Mouse (Mus musculus) neural tube, embryonic 14.5 days (tissue): ENCODE data around the gene Lrrc31. TPM values are rescaled to one million over a fixed set of nuclear protein-coding genes. Genes with fewer than 3 reads are reported as not detected.
A peak's percentile ranks its signal among the peaks of the same experiment; 100 is the strongest.
"Not testable (repeated sequence)": the region's sequence is repeated elsewhere in the genome, so short reads cannot be mapped to it uniquely, and the experiment has no call there.

Experiments
- ATAC-seq: fragments of 200-750 bp; cut with Nextera tagmentation; 2 replicates; pipeline ENCODE4 v1.8.0; 2017; ENCODE audit warnings: low read depth, mild to moderate bottlenecking, moderate TSS enrichment, moderate library complexity
- H3K27ac ChIP-seq: fragments of 300-500 bp; sonication (generic); 2 replicates; pipeline ENCODE4 v1.5.1; 2014; ENCODE audit warnings: low read depth, mild to moderate bottlenecking, control low read depth, low read length, moderate library complexity, mixed read lengths
- H3K27me3 ChIP-seq: fragments of 300-500 bp; sonication (generic); 2 replicates; pipeline ENCODE4 v1.6.1; 2014; ENCODE audit warnings: low read length; ENCODE audit not compliant: control insufficient read depth, insufficient read depth
- H3K36me3 ChIP-seq: fragments of 300-500 bp; sonication (generic); 2 replicates; pipeline ENCODE4 v1.6.1; 2014; ENCODE audit warnings: low read length, mixed read lengths; ENCODE audit not compliant: control insufficient read depth, insufficient read depth
- H3K4me1 ChIP-seq: fragments of 300-500 bp; sonication (generic); 2 replicates; pipeline ENCODE4 v1.6.1; 2014; ENCODE audit warnings: low read length; ENCODE audit not compliant: control insufficient read depth, insufficient read depth
- H3K4me2 ChIP-seq: fragments of 300-500 bp; sonication (generic); 2 replicates; pipeline ENCODE4 v1.6.1; 2014; ENCODE audit warnings: mild to moderate bottlenecking, low read depth, low read length, control low read depth
- H3K4me3 ChIP-seq: fragments of 300-500 bp; sonication (generic); 2 replicates; pipeline ENCODE4 v1.5.1; 2014; ENCODE audit warnings: low read depth, low read length, control low read depth, mixed read lengths
- H3K9ac ChIP-seq: fragments of 300-500 bp; sonication (generic); replicated peaks from 2 replicates; pipeline ENCODE4 v1.6.1; 2014; ENCODE audit warnings: low read depth, mild to moderate bottlenecking, control low read depth, low read length, mixed read lengths
- H3K9me3 ChIP-seq: fragments of 300-500 bp; sonication (generic); 2 replicates; pipeline ENCODE4 v1.6.1; 2016; ENCODE audit warnings: low read length; ENCODE audit not compliant: control insufficient read depth
- WGBS: fragments of 180-500 bp; shearing (Covaris S2); extraction: QIAGEN DNeasy Blood & Tissue Kit; methylation state at CpG from one replicate; pipeline ENCODE4 v1.1.7; 2014; 5-methylcytosine and 5-hydroxymethylcytosine counted together
- polyA plus RNA-seq: library from polyadenylated mRNA; unstranded; fragments of >200 nt; fragmentation: Nextera tagmentation; extraction: Ambion mirVana; gene quantifications from 2 replicates; pipeline ENCODE4 v1.2.1, GENCODE M21; 2014

Gene Lrrc31
- not detected in 2 replicates for polyA plus RNA-seq

DNA sequence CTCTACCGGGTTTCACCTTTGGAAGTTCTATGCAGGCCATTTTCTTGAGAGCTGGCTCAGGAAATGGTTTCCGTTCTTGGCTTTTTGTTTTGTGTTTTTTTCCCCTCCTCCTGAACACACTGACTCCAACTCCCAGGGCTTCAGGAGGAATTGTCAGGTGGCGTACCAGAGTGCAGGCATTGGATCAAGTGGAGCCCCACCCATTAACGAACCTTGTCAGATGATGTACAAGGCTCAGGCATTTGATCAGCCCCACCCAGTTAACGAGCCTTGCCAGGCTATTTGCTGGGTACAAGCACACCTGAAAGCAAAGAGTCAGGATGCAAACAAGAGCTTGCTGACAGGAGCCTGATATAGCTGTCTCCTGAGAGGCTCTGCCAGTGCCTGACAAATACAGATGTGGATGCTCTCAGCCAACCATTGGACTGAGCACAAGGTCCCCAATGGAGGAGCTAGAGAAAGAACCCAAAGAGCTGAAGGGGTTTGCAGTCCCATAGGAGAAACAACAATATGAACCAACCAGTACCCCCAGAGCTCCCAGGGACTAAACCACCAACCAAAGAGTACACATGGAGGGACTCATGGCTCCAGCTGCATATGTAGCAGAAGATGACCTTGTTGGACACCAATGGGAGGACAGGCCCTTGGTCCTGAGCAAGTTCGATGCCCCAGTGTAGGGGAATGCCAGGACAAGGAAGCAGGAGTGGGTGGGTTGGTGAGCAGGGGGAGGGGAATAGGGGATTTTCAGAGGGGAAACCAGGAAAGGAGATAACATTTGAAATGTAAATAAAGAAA, at the start of gene Lrrc31:
TSS of gene Lrrc31 (minus strand) at position 133 of the 795 bp plus-strand sequence.
- WGBS, result 85% methylated on average over 6 of the region's 6 CpGs
- not testable (repeated sequence) for H3K36me3 ChIP-seq, H3K27me3 ChIP-seq, H3K27ac ChIP-seq, H3K9me3 ChIP-seq, H3K4me2 ChIP-seq, H3K4me3 ChIP-seq, H3K9ac ChIP-seq, H3K4me1 ChIP-seq, ATAC-seq

DNA sequence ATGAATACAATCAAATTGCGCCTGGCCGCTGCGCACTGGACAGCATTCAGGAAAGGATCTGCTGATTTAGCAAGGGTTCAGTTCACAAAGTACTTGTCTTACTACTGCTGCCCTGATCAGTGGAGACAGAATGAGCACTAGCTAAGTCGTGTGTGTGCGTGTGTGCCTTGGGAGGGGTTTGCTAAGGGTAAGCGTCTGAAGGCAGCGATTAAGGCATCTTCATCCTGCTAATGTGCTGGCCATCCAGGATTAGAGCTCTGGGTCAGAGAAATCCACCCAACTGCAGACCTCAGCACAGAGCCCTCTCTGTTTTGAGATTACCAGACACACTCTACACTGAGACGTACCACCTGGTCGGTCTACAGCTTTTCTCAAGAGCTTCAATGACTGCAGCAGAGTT, 48.7 kb upstream of the Lrrc31 start:
- Histone ChIP-seq H3K4me3 (no peak overlapping the region), H3K9ac (no peak overlapping the region), H3K4me1 (no peaks in the 10 kb centered on the region), H3K9me3 (no peaks in the 10 kb centered on the region), H3K36me3 (no peaks in the 10 kb centered on the region), H3K4me2 (no peak overlapping the region), H3K27ac (no peak overlapping the region), H3K27me3 (no peaks in the 10 kb centered on the region)
- ATAC-seq, result no peak
- 91% methylated on average over 9 of the region's 9 CpGs for WGBS

DNA sequence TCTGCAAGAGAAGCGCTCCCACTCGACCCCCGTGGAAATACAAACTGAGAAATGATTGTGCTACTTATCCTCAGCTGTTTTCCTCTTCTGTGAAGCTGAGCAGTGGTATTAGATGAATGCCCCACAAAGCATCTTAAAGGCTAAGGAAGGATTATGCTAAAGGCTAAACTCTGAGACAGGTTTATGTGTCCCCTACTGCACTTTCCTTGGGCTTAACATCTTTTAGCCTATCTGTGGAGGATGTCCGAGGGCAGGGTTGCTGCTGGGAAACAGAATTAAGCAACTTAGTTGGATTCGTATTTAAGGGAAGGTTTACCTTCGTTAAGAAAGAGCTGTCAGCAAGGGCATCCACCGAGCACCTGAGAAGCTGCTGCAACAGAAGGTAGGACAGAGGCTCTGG, 46.4 kb upstream of the Lrrc31 start, which contains the start of gene Samd7:
TSS of gene Samd7 (plus strand) at position 288 of the 400 bp plus-strand sequence.
- Histone ChIP-seq H3K4me3 (no peak within 1 kb of the TSS), H3K27me3 (no peaks in the 10 kb centered on the region), H3K9ac (no peak within 1 kb of the TSS), H3K36me3 (no peaks in the 10 kb centered on the region), H3K9me3 (no peaks in the 10 kb centered on the region), H3K4me1 (no peaks in the 10 kb centered on the region), H3K4me2 (no peak within 1 kb of the TSS), H3K27ac (no peak within 1 kb of the TSS)
- WGBS, result 84% methylated on average over 7 of the region's 7 CpGs
- ATAC-seq, result no peak

DNA sequence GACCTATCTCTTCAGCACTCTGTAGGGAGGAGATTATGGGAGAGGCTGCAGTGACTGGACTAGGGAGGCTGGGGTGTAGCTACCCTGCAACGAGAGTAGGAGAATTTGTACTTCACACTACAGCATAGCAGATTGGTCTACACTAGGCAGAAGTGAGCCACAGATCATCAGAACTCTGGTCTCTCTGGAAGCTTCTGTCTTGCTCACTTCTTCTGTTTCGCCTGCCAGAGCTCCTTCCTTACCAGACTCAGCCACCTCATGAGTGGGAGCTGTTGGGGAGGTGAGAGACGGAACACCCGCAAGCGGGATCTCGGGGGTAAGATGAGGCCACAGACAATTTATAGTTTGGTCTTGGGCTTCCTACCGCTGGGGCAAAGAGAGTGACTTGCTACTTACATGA, 43.2 kb upstream of the Lrrc31 start:
- H3K27ac ChIP-seq, result no peak overlapping the region
- ATAC-seq, result no peak
- WGBS, result 89% methylated on average over 7 of the region's 7 CpGs
- H3K9me3 ChIP-seq, result no peaks in the 10 kb centered on the region
- no peak overlapping the region for H3K4me2 ChIP-seq
- H3K27me3 ChIP-seq, result no peaks in the 10 kb centered on the region
- no peaks in the 10 kb centered on the region for H3K4me1 ChIP-seq
- H3K4me3 ChIP-seq, result no peak overlapping the region
- no peak overlapping the region for H3K9ac ChIP-seq
- no peaks in the 10 kb centered on the region for H3K36me3 ChIP-seq

DNA sequence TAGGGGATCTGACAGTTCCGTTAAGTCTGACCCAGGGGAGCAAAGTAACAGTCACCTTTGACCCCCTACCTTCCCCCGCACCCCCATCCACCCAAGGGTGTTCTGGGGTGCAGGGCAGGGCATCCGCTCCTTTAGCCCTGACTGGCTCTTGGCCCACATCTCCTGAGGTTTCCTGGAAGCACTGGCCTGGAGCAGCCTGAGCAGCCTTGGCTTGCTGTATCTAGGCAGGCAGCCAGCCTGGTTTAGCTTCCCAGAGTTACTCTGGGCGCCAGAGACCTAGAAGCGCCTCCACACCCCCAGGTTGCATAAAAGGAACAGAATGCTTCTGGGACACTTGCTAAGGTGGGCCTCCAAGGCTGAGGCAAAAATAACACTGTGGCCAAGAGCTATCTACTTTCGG, 41.7 kb upstream of the Lrrc31 start:
- Histone ChIP-seq H3K36me3 (no peaks in the 10 kb centered on the region), H3K4me1 (peaks cover 5% of the 10 kb centered on the region; the same call in 1 of the 2 replicates), H3K9ac (no peak overlapping the region), H3K27ac (no peak overlapping the region), H3K9me3 (no peaks in the 10 kb centered on the region), H3K4me3 (no peak overlapping the region), H3K4me2 (no peak overlapping the region), H3K27me3 (no peaks in the 10 kb centered on the region)
- WGBS, result 86% methylated on average over 6 of the region's 6 CpGs
- ATAC-seq, result no peak

DNA sequence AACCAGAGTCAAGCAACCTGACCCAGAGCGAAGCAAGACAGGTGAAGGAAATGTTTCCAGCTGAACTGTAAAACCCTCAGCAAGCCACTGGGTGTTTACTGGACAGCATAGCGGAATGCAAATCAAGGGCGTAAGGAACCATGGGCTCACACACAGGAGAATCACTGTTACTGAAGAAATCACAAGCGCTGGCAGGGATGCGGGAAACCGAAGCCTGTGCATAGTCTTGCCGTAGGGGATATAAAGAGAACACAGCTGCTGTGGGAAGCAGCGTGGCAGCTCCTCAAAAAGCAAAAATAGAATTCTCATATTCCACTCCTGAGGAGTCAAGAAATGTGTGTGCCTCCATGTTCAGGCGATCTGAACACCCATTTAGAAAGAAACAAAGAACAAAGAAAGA, 37.2 kb upstream of the Lrrc31 start:
- peak; percentile 66; the same call in 1 of the 2 replicates for ATAC-seq
- Histone ChIP-seq H3K27me3 (no peaks in the 10 kb centered on the region), H3K9me3 (no peaks in the 10 kb centered on the region), H3K4me1 (peaks cover 5% of the 10 kb centered on the region; the same call in 1 of the 2 replicates), H3K27ac (peak overlapping the region; percentile 28; the same call in 1 of the 2 replicates), H3K36me3 (no peaks in the 10 kb centered on the region), H3K4me2 (no peak overlapping the region), H3K9ac (no peak overlapping the region), H3K4me3 (no peak overlapping the region)
- WGBS, result 53% methylated on average over 9 of the region's 9 CpGs

DNA sequence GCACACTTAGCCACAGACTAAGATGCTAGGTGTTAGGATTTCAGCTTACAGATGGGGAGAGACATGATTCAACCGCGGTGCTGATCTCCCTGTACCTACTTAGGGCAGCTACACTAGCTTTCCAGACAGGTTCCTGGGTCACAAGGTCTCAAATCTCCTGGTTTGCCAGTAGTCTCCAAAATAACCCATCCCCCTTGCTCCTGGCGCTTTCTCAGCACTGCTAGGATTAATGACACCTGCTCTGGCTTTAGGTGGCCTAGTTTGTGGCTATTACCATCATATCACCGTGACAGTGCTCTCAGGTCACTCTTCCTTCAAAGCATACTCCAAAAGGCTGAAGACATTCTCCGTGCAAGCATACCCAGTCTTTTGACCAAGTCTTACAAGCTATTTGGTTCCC, 29.4 kb upstream of the Lrrc31 start:
- Histone ChIP-seq H3K9me3 (no peaks in the 10 kb centered on the region), H3K27ac (no peak overlapping the region), H3K4me1 (no peaks in the 10 kb centered on the region), H3K9ac (no peak overlapping the region), H3K4me2 (no peak overlapping the region), H3K4me3 (no peak overlapping the region), H3K27me3 (no peaks in the 10 kb centered on the region), H3K36me3 (no peaks in the 10 kb centered on the region)
- WGBS, result 91% methylated on average over 5 of the region's 5 CpGs
- ATAC-seq, result no peak

DNA sequence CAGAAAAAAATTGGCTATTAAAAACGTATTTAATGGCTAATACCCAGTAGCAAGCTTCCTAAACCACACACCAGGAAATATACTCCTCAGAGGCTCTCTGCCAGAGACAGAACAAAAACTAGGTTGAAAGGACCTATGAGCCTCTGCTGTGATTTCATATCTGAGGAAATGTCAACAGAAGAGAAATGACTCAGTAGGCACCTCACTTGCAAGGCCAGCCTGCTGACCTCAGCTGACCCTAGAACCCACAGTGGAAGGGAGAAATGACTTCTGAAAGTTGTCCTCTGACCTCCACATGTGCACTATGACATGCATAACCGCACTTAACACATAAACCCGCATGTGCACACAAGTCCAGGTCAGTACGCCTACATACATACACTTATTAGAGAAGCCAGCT, 27.6 kb upstream of the Lrrc31 start:
- Histone ChIP-seq H3K9me3 (no peaks in the 10 kb centered on the region), H3K27me3 (no peaks in the 10 kb centered on the region), H3K4me2 (no peak overlapping the region), H3K4me3 (no peak overlapping the region), H3K9ac (no peak overlapping the region), H3K27ac (no peak overlapping the region), H3K4me1 (no peaks in the 10 kb centered on the region), H3K36me3 (no peaks in the 10 kb centered on the region)
- WGBS, result 85% methylated on average over 4 of the region's 4 CpGs
- ATAC-seq, result no peak

DNA sequence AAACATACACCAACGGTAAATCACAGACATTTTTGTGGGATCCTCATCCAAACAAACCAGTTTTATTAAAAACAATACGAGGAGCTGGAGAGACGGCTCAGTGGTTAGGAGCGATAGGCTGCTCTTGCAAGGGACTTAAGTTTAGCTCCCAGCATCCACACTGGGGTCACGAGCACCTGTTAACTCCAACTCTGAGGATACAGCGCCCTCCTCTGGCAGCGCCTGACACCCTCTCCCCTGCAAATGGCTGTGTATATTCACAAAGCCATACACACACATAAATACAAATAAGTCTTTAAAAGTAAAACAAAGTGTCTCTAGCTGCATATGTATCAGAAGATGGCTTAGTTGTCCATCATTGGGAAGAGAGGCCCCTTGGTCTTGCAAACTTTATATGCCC, 25.9 kb upstream of the Lrrc31 start:
- no peak overlapping the region for H3K27ac ChIP-seq
- H3K9me3 ChIP-seq, result no peaks in the 10 kb centered on the region
- no peaks in the 10 kb centered on the region for H3K27me3 ChIP-seq
- WGBS, result 82% methylated on average over 7 of the region's 7 CpGs
- no peaks in the 10 kb centered on the region for H3K4me1 ChIP-seq
- ATAC-seq, result no peak
- H3K4me3 ChIP-seq, result no peak overlapping the region
- no peaks in the 10 kb centered on the region for H3K36me3 ChIP-seq
- no peak overlapping the region for H3K9ac ChIP-seq
- no peak overlapping the region for H3K4me2 ChIP-seq
